Mouse (Mus musculus): ENCODE measurements around the gene Tcf7l2. TPM values are rescaled to one million over a fixed set of nuclear protein-coding genes. Genes with fewer than 3 reads are reported as not detected.

The Tcf7l2 gene
- polyA plus RNA-seq, 1 experiment from 2014 or later: 48.9 TPM

DNA sequence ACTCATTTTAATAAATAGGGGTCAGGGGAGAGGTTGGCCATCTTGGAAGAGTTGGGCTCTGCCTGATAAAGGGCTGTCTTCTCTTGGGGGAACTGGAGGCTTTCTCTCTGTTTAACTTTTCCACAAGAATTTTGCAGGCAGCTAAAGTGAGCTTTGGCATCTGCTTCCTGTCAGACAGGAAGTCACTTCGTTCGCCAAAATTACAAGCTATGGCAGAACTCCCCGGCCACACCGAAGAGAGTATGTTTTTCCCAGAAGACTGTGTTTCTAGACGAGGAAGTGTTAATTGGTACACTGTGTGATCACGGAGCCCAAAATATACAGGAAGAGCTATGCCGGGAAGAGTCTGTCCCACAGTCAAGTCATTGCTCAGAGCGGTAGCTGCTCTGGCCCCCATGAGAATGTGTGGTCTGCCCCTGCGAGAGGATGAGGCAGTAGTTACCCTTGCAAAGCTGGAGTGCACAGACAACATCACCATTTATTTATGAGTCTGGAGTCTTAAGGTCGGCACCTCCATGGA, 97.5 kb downstream of the Tcf7l2 start:
- Histone ChIP-seq H3K9me3 (ENCODE audit: control insufficient read depth, low read length) (no peaks in the 10 kb centered on the region), H3K36me3 (ENCODE audit: control insufficient read depth, insufficient read depth, low read length) (no peaks in the 10 kb centered on the region), H3K27ac (ENCODE audit: low read depth, low read length) (peak overlapping the region; percentile 56; the same call in 1 of the 2 replicates), H3K27me3 (replicated peaks; ENCODE audit: control insufficient read depth, insufficient read depth, low read length) (no peaks in the 10 kb centered on the region), H3K4me3 (ENCODE audit: low read depth, low read length) (no peak overlapping the region), H3K9ac (ENCODE audit: low read depth, low read length) (no peak overlapping the region), H3K4me2 (peak overlapping the region; percentile 36), H3K4me1 (replicated peaks; ENCODE audit: control insufficient read depth, insufficient read depth, low read length) (peaks cover 35% of the 10 kb centered on the region)
- ATAC-seq (replicated peaks; ENCODE audit: low FRiP score) (no peak), DNase-seq (ENCODE audit: low spot score) (no peak)
- 40% methylated on average over 10 of the region's 10 CpGs for WGBS

DNA sequence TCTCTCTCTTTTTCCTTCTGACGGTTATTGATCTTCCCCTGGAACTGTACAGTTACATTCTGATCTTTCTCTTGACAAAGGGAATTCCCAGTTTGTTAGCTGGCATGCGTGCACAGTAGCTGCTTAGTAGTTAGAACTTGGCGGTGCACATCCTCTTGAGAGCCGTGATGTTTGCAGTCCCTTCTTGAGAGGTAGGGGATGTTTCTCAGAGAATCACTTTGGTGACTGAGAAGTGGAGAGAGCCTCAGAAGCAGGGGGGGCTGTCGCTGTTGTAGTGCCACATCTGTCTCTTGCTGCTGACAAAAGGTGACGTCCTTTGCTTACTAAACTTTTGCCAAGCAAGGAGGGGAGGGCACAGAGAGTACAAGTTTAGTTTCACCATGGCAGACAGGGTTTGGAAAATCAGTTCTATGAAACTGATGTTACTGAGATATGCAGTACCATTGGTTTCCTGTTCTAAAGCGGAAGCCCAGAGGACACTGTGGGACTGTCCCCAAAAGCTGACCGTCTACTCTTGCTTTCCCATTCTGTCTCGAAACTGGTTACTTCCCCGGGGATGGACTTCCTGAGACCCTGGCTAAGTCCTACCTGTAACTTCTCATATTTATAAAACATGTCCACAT, 99.0 kb downstream of the Tcf7l2 start:
- H3K27ac ChIP-seq (ENCODE audit: low read depth, low read length): no peak overlapping the region
- H3K4me1 ChIP-seq (replicated peaks; ENCODE audit: control insufficient read depth, insufficient read depth, low read length): peaks cover 35% of the 10 kb centered on the region

DNA sequence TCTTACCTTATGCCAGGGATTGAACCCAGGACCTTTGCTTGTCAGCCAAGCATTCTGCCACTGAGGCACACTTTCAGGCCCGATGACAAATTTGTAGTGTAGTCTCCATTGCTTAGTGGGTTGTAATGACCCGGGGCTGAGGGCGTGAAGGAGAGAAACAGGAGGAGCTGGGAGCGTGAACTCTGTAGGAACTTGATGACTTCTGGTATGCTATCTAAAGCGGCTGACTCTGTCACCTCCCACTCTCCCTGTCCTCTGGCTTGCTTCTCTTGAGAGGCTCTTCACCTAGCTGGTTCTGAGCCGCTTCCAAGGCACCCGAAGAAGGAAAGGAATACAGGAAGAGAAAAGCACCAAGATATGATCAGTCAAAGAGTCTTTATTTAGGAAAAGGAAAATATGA, 100.4 kb downstream of the Tcf7l2 start:
- H3K27ac ChIP-seq (ENCODE audit: low read depth, low read length): no peak overlapping the region

More for the DNA sequence above, 99.0 kb downstream of the Tcf7l2 start:
- no peaks in the 10 kb centered on the region for H3K36me3 ChIP-seq (ENCODE audit: control insufficient read depth, insufficient read depth, low read length)
- no peaks in the 10 kb centered on the region for H3K9me3 ChIP-seq (ENCODE audit: control insufficient read depth, low read length)
- H3K4me3 ChIP-seq (ENCODE audit: low read depth, low read length): no peak overlapping the region
- H3K27me3 ChIP-seq (replicated peaks; ENCODE audit: control insufficient read depth, insufficient read depth, low read length): no peaks in the 10 kb centered on the region
- no peak for ATAC-seq (replicated peaks; ENCODE audit: low FRiP score)
- H3K4me2 ChIP-seq: no peak overlapping the region
- WGBS: 78% methylated on average over 10 of the region's 10 CpGs
- no peak overlapping the region for H3K9ac ChIP-seq (ENCODE audit: low read depth, low read length)
- DNase-seq (ENCODE audit: low spot score): no peak

DNA sequence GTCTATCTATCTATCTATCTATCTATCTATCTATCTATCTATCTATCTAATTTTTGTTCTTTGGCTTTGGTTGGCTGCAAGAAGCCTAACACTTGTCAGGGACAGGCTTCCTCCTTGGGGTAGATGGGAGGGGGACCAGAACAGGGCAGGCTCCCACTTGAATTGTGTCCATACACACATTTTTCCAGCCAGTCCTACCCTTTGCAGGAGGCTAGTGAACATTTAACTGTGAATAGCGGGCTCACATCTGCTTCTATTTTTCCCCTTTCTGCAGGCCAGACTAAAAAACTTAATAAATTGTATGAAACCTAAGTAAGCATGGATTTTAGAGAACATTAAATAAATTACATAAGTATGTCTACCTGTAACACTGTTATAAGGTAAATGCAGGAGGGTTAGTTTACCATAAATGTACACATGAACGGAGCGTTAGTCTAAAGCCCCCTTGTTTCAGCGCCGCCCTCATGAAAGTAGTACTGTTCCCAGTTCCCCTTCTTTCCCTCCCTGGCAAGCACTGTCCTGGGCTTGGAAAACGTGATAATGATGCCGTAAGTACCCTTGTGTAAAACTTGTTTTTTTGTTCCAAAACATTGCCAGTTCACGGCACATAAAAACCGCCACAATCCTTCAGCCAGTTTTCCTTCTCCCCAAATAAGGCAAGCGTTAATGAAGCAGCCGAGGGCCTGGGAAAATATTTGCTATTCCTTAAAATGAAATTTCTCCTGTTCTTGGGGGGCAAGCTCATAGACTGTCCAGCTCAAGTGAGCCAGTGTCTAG, 101.7 kb downstream of the Tcf7l2 start:
- H3K4me3 ChIP-seq (ENCODE audit: low read depth, low read length): no peak overlapping the region
- no peaks in the 10 kb centered on the region for H3K9me3 ChIP-seq (ENCODE audit: control insufficient read depth, low read length)
- peaks cover 28% of the 10 kb centered on the region for H3K4me1 ChIP-seq (replicated peaks; ENCODE audit: control insufficient read depth, insufficient read depth, low read length)
- no peak for DNase-seq (ENCODE audit: low spot score)
- H3K27me3 ChIP-seq (replicated peaks; ENCODE audit: control insufficient read depth, insufficient read depth, low read length): no peaks in the 10 kb centered on the region
- no peaks in the 10 kb centered on the region; the same call in 1 of the 2 replicates for H3K36me3 ChIP-seq (ENCODE audit: control insufficient read depth, insufficient read depth, low read length)
- no peak overlapping the region for H3K4me2 ChIP-seq
- 89% methylated on average over 11 of the region's 11 CpGs for WGBS
- no peak overlapping the region for H3K9ac ChIP-seq (ENCODE audit: low read depth, low read length)
- no peak for ATAC-seq (replicated peaks; ENCODE audit: low FRiP score)
- H3K27ac ChIP-seq (ENCODE audit: low read depth, low read length): no peak overlapping the region

More for the DNA sequence above, 100.4 kb downstream of the Tcf7l2 start:
- peaks cover 35% of the 10 kb centered on the region for H3K4me1 ChIP-seq (replicated peaks; ENCODE audit: control insufficient read depth, insufficient read depth, low read length)
- no peak overlapping the region for H3K9ac ChIP-seq (ENCODE audit: low read depth, low read length)
- H3K9me3 ChIP-seq (ENCODE audit: control insufficient read depth, low read length): no peaks in the 10 kb centered on the region
- 48% methylated on average over 7 of the region's 7 CpGs for WGBS
- no peak overlapping the region for H3K4me2 ChIP-seq
- no peak for DNase-seq (ENCODE audit: low spot score)
- no peak overlapping the region for H3K4me3 ChIP-seq (ENCODE audit: low read depth, low read length)
- no peaks in the 10 kb centered on the region for H3K36me3 ChIP-seq (ENCODE audit: control insufficient read depth, insufficient read depth, low read length)
- no peaks in the 10 kb centered on the region for H3K27me3 ChIP-seq (replicated peaks; ENCODE audit: control insufficient read depth, insufficient read depth, low read length)
- ATAC-seq (replicated peaks; ENCODE audit: low FRiP score): no peak

DNA sequence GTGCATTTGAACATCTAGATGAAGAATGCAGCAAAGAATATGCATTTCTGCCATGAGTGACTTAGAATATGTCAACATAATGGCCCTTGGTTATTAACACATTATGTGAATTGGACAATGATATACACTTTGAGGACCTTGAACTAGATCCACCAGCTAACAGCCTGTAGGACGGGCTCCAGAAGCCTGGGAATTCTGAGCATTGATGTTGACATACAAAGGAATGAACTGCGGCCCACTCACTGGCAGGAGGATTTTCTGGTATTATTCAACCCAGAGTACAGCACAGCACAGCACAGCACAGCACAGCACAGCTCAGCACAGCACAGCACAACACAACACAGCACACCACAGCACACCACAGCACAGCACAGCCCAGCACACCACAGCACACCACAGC, 104.1 kb downstream of the Tcf7l2 start:
- ATAC-seq (replicated peaks; ENCODE audit: low FRiP score) (no peak), DNase-seq (ENCODE audit: low spot score) (no peak)
- WGBS: 82% methylated on average over 2 of the region's 2 CpGs
- H3K27me3 ChIP-seq (replicated peaks; ENCODE audit: control insufficient read depth, insufficient read depth, low read length): no peaks in the 10 kb centered on the region
- no peaks in the 10 kb centered on the region for H3K9me3 ChIP-seq (ENCODE audit: control insufficient read depth, low read length)
- no peak overlapping the region for H3K4me3 ChIP-seq (ENCODE audit: low read depth, low read length)
- H3K4me1 ChIP-seq (replicated peaks; ENCODE audit: control insufficient read depth, insufficient read depth, low read length): peaks cover 10% of the 10 kb centered on the region
- no peak overlapping the region for H3K4me2 ChIP-seq
- no peak overlapping the region for H3K27ac ChIP-seq (ENCODE audit: low read depth, low read length)
- no peak overlapping the region for H3K9ac ChIP-seq (ENCODE audit: low read depth, low read length)
- no peaks in the 10 kb centered on the region; the same call in 1 of the 2 replicates for H3K36me3 ChIP-seq (ENCODE audit: control insufficient read depth, insufficient read depth, low read length)

DNA sequence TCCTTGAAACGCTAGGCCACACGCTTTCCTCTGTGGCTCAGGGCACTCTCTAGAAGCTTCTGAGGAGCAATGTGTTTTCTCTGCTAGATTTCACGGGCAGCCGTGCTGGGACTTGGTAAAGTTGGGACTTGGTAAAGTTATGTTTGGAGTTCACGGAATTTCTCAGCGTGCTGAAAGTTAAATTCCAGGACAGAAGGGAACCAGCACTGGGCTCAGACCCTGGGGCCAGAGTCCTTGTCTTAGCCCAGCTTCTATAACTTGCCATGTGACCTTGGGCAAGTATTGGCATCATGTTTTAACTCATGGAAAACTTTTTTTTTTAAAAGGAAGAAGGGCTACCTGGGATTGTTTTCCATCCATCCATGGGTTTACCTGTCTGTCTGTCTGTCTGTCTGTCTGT, 104.6 kb downstream of the Tcf7l2 start:
- Histone ChIP-seq H3K4me1 (replicated peaks; ENCODE audit: control insufficient read depth, insufficient read depth, low read length) (peaks cover 6% of the 10 kb centered on the region), H3K4me2 (no peak overlapping the region), H3K9me3 (ENCODE audit: control insufficient read depth, low read length) (no peaks in the 10 kb centered on the region), H3K27ac (ENCODE audit: low read depth, low read length) (no peak overlapping the region), H3K9ac (ENCODE audit: low read depth, low read length) (no peak overlapping the region), H3K4me3 (ENCODE audit: low read depth, low read length) (no peak overlapping the region), H3K36me3 (ENCODE audit: control insufficient read depth, insufficient read depth, low read length) (no peaks in the 10 kb centered on the region; the same call in 1 of the 2 replicates), H3K27me3 (replicated peaks; ENCODE audit: control insufficient read depth, insufficient read depth, low read length) (no peaks in the 10 kb centered on the region)
- no peak for ATAC-seq (replicated peaks; ENCODE audit: low FRiP score)
- DNase-seq (ENCODE audit: low spot score): no peak
- 94% methylated on average over 6 of the region's 6 CpGs for WGBS

DNA sequence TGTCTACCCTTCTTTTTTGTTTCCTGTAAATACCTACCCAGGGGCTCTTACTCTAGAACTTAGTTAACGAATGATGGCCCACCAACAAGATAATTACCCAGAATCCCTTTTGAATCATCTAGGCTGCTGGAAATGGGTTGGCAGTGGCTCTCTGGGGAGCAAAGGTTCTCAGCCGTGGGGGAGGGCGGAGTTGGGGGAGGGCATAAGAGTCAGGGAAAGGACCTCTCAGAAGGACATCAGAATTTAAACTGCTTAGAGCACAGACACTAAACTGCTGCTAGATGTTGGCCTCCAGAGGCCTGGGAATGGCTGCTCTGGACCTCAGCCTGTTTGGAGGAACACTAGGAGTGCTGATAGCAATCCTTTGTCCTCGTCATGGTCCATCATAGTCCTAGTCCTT, 105.4 kb downstream of the Tcf7l2 start:
- Histone ChIP-seq H3K27ac (ENCODE audit: low read depth, low read length) (no peak overlapping the region), H3K36me3 (ENCODE audit: control insufficient read depth, insufficient read depth, low read length) (no peaks in the 10 kb centered on the region; the same call in 1 of the 2 replicates), H3K4me3 (ENCODE audit: low read depth, low read length) (no peak overlapping the region), H3K4me2 (no peak overlapping the region), H3K9me3 (ENCODE audit: control insufficient read depth, low read length) (no peaks in the 10 kb centered on the region), H3K9ac (ENCODE audit: low read depth, low read length) (no peak overlapping the region), H3K4me1 (replicated peaks; ENCODE audit: control insufficient read depth, insufficient read depth, low read length) (0 out of 2 replicates have a peak, but pooled peaks cover 2% of the 10 kb centered on the region), H3K27me3 (replicated peaks; ENCODE audit: control insufficient read depth, insufficient read depth, low read length) (no peaks in the 10 kb centered on the region)
- DNase-seq (ENCODE audit: low spot score) (no peak), ATAC-seq (replicated peaks; ENCODE audit: low FRiP score) (no peak)
- WGBS: 75% methylated on average over 4 of the region's 4 CpGs

DNA sequence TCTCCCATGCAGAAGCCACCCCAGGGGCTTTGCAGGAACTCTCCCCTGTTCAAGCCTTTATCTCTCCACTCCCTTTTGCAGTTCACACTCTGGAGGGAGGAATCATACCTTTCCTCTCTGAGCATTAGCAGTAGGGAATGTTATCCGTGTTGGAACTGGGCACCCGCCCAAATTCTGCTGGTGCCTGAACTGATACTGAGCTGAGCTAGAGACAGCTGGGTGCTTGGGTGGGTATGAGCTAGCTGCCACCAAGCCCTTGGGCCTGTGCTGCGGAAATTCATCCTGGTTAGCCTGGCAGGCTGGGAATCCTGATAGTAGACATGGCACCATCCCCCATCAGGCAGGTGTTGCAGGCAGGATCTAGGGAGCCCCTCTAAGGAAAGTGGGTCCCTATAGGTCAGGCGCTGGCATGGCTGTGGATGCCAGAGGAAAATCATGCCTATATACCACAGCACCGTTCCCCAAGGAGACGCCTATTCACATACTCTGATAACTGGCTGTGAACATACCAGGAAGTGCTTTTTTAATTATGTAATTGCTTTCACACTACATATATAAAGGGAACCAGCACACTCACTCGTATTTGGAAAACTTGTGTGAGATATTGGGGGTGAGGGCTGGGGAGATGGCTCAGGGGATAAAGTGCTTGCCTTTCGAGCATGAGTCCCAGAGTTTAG, 108.9 kb downstream of the Tcf7l2 start:
- no peak overlapping the region for H3K9ac ChIP-seq (ENCODE audit: low read depth, low read length)
- no peak overlapping the region for H3K4me3 ChIP-seq (ENCODE audit: low read depth, low read length)
- no peaks in the 10 kb centered on the region; the same call in 1 of the 2 replicates for H3K36me3 ChIP-seq (ENCODE audit: control insufficient read depth, insufficient read depth, low read length)
- ATAC-seq (replicated peaks; ENCODE audit: low FRiP score) (no peak), DNase-seq (ENCODE audit: low spot score) (no peak)
- WGBS: 77% methylated on average over 8 of the region's 8 CpGs
- no peak overlapping the region for H3K27ac ChIP-seq (ENCODE audit: low read depth, low read length)
- no peak overlapping the region for H3K4me2 ChIP-seq
- no peaks in the 10 kb centered on the region for H3K27me3 ChIP-seq (replicated peaks; ENCODE audit: control insufficient read depth, insufficient read depth, low read length)
- H3K4me1 ChIP-seq (replicated peaks; ENCODE audit: control insufficient read depth, insufficient read depth, low read length): no peaks in the 10 kb centered on the region
- H3K9me3 ChIP-seq (ENCODE audit: control insufficient read depth, low read length): no peaks in the 10 kb centered on the region

Measured in liver, embryonic 11.5 days (tissue).